Mouse (Mus musculus) stomach, postnatal 0 days (tissue): ENCODE results near the gene Rgs4. TPM values are rescaled to one million over a fixed set of nuclear protein-coding genes. Genes with fewer than 3 reads are reported as not detected.

Experiments used
- ATAC-seq: fragments of 200-750 bp; cut with Nextera tagmentation; 2 replicates; pipeline ENCODE4 v1.8.0; 2017; ENCODE audit not compliant: low FRiP score, low TSS enrichment
- DNase-seq: peaks from one replicate; pipeline ENCODE4 v3.0.0-alpha.2; 2016; ENCODE audit warnings: low spot score
- H3K27ac ChIP-seq: fragments of 300-500 bp; sonication (generic); replicated peaks from 2 replicates; pipeline ENCODE4 v1.5.1; 2014; ENCODE audit warnings: mild to moderate bottlenecking, control low read depth
- H3K27me3 ChIP-seq: fragments of 300-500 bp; sonication (generic); 2 replicates; pipeline ENCODE4 v1.6.1; 2014; ENCODE audit warnings: low read length; ENCODE audit not compliant: control insufficient read depth, insufficient read depth
- H3K36me3 ChIP-seq: fragments of 300-500 bp; sonication (generic); 2 replicates; pipeline ENCODE4 v1.6.1; 2014; ENCODE audit warnings: low read length, mixed read lengths; ENCODE audit not compliant: control insufficient read depth, insufficient read depth
- H3K4me1 ChIP-seq: fragments of 300-500 bp; sonication (generic); replicated peaks from 2 replicates; pipeline ENCODE4 v1.6.1; 2014; ENCODE audit warnings: antibody characterized with exemption; ENCODE audit not compliant: control insufficient read depth, insufficient read depth
- H3K4me2 ChIP-seq: fragments of 300-500 bp; sonication (generic); replicated peaks from 2 replicates; pipeline ENCODE4 v1.6.1; 2014; ENCODE audit warnings: low read depth, mild to moderate bottlenecking, control low read depth, moderate library complexity
- H3K4me3 ChIP-seq: fragments of 300-500 bp; sonication (generic); 2 replicates; pipeline ENCODE4 v1.5.1; 2014; ENCODE audit warnings: low read depth, low read length, control low read depth
- H3K9ac ChIP-seq: fragments of 300-500 bp; sonication (generic); 2 replicates; pipeline ENCODE4 v1.6.1; 2014; ENCODE audit warnings: mild to moderate bottlenecking, low read length, control low read depth, mixed read lengths
- H3K9me3 ChIP-seq: fragments of 300-500 bp; sonication (generic); 2 replicates; pipeline ENCODE4 v1.6.1; 2016; ENCODE audit warnings: low read length; ENCODE audit not compliant: control insufficient read depth
- CTCF ChIP-seq: IDR thresholded peaks from 2 replicates; pipeline ENCODE4 v1.5.1; 2016; ENCODE audit warnings: antibody characterized with exemption, low read depth, mild to moderate bottlenecking, moderate library complexity
- EP300 ChIP-seq: optimal IDR thresholded peaks from 2 replicates; pipeline ENCODE3; 2016; ENCODE audit warnings: antibody characterized with exemption
- WGBS: fragments of 180-500 bp; shearing (Covaris S2); extraction: QIAGEN DNeasy Blood & Tissue Kit; methylation state at CpG from one replicate; pipeline ENCODE4 v1.1.7; 2014; 5-methylcytosine and 5-hydroxymethylcytosine counted together
- polyA plus RNA-seq: library from polyadenylated mRNA; unstranded; fragments of >200 nt; fragmentation: Nextera tagmentation; extraction: Ambion mirVana; gene quantifications from 2 replicates; pipeline ENCODE4 v1.2.1, GENCODE M21; 2015

Gene Rgs4
- polyA plus RNA-seq, 1 experiment from 2014 or later: 8.4 TPM

DNA sequence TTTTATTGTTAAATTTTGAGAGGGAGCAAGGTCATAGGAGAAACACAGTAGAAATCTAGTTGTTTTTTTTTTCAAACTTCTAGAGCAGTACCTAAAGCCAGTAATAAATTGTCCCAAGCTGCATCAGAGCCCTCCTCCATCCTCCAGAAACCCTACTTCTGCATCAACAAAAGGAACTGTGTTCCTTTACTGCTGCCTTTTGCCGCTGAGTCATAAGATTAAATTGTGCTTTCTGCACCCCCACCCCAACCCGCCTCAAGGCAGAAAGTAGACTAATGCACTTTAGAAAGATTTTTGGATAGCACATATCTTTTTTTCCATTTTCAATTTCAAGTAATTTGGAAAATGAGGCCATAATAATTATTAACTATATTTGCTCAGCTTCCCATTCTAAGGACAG lies 15.1 kb upstream of the Rgs4 start:
- 90% methylated on average over 2 of the region's 2 CpGs for WGBS
- no peak for ATAC-seq
- Histone ChIP-seq H3K36me3 (no peaks in the 10 kb centered on the region), H3K9ac (no peak overlapping the region), H3K4me2 (no peak overlapping the region), H3K27me3 (no peaks in the 10 kb centered on the region), H3K9me3 (no peaks in the 10 kb centered on the region), H3K27ac (no peak overlapping the region), H3K4me1 (no peaks in the 10 kb centered on the region), H3K4me3 (no peak overlapping the region)
- no peak for DNase-seq
- TF ChIP-seq CTCF (no peak), EP300 (no peak)

DNA sequence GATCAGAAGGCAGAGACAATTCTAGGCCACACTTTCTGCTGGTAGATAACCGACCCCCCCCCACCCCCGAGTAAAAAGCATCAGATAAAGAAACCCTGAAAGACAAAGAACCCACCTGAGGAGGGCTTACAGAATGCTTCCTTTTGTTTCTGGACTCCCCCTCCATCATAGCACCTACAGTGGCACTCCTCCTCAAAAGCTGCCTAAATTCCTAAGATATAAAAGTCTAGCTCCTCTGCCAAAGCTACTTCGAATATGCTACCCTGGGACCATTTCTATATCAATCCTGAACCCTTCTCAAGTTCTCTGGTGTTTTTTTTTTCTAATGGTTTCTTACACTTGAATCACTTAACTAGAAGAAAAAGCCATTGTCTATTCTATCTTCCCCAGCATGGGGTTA lies 9.1 kb upstream of the Rgs4 start:
- Histone ChIP-seq H3K36me3 (no peaks in the 10 kb centered on the region), H3K27ac (no peak overlapping the region), H3K4me2 (no peak overlapping the region), H3K4me1 (no peaks in the 10 kb centered on the region), H3K9me3 (no peaks in the 10 kb centered on the region), H3K9ac (no peak overlapping the region), H3K4me3 (no peak overlapping the region), H3K27me3 (no peaks in the 10 kb centered on the region)
- 29% methylated on average over 3 of the region's 3 CpGs for WGBS
- no peak for ATAC-seq
- DNase-seq: no peak
- TF ChIP-seq EP300: no peak
- no peak for TF ChIP-seq CTCF

- H3K4me2 ChIP-seq: no peak overlapping the region
- no peak for DNase-seq
- no peak overlapping the region for H3K9ac ChIP-seq
- 6% methylated on average over 3 of the region's 4 CpGs for whole genome bisulfite sequencing
- no peaks in the 10 kb centered on the region for H3K36me3 ChIP-seq
- no peak overlapping the region for H3K4me3 ChIP-seq
- no peak for ATAC-seq
- no peak for TF ChIP-seq CTCF
- no peak for TF ChIP-seq EP300
- H3K27ac ChIP-seq: no peak overlapping the region
- H3K27me3 ChIP-seq: no peaks in the 10 kb centered on the region
- no peaks in the 10 kb centered on the region for H3K9me3 ChIP-seq
- H3K4me1 ChIP-seq: no peaks in the 10 kb centered on the region
Measured at GRCm38 (mm10) chr1:169752395-169752794, 5.0 kb upstream of the Rgs4 start.

DNA sequence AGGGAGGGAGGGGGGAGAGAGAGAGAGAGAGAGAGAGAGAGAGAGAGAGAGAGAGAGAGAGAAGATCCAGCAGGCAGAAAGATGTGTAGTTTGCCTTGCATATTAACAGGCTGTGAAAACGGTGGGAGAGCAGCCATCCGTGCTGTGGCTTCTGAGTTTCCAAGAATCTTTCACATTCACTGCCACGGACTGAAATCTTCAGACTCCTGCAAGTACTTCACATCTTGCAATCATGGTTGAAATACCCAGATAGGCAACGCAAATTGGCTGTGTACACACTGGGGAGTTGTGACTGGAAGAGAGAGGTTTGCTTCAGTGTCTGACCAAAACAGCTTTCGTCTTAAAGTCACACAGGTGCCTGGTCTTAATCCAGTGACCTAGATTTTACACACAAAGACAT lies 997 bp upstream of the Rgs4 start:
- 44% methylated on average over 5 of the region's 5 CpGs for WGBS
- TF ChIP-seq CTCF: no peak
- H3K27ac ChIP-seq: no peak overlapping the region
- ATAC-seq: no peak
- no peak for DNase-seq
- H3K27me3 ChIP-seq: no peaks in the 10 kb centered on the region
- H3K4me2 ChIP-seq: no peak overlapping the region
- H3K4me1 ChIP-seq: no peaks in the 10 kb centered on the region
- no peak overlapping the region for H3K4me3 ChIP-seq
- no peaks in the 10 kb centered on the region for H3K9me3 ChIP-seq
- no peak overlapping the region for H3K9ac ChIP-seq
- H3K36me3 ChIP-seq: no peaks in the 10 kb centered on the region

- ATAC-seq (no peak), DNase-seq (no peak)
- Histone ChIP-seq H3K27ac (no peak overlapping the region), H3K36me3 (no peaks in the 10 kb centered on the region), H3K4me2 (peak overlapping the region; percentile 38), H3K4me3 (peak overlapping the region; percentile 27; the same call in 1 of the 2 replicates), H3K27me3 (no peaks in the 10 kb centered on the region), H3K4me1 (no peaks in the 10 kb centered on the region), H3K9ac (no peak overlapping the region), H3K9me3 (no peaks in the 10 kb centered on the region)
- 38% methylated on average over 6 of the region's 6 CpGs for WGBS
- TF ChIP-seq CTCF (no peak), EP300 (no peak)
Measured at GRCm38 (mm10) chr1:169747902-169748301, 460 bp upstream of the Rgs4 start.

- no peak overlapping the region for H3K27ac ChIP-seq
- no peaks in the 10 kb centered on the region for H3K4me1 ChIP-seq
- H3K9me3 ChIP-seq: no peaks in the 10 kb centered on the region
- WGBS: 80% methylated on average over 5 of the region's 5 CpGs
- DNase-seq (no peak), ATAC-seq (no peak)
- no peak overlapping the region for H3K4me3 ChIP-seq
- TF ChIP-seq CTCF (no peak), EP300 (no peak)
- no peak overlapping the region for H3K4me2 ChIP-seq
- H3K9ac ChIP-seq: no peak overlapping the region
- H3K27me3 ChIP-seq: no peaks in the 10 kb centered on the region
- no peaks in the 10 kb centered on the region for H3K36me3 ChIP-seq
Measured at GRCm38 (mm10) chr1:169741147-169741546, 6.3 kb downstream of the Rgs4 start.
